Mouse (Mus musculus): ENCODE data around the gene Wdr81.

GRCm38 (mm10) chr11:75464417-75464816 is 9.9 kb upstream of the Wdr81 start:
- TF ChIP-seq CTCF (IDR thresholded peaks at IDR 0.05; ENCODE audit: low read depth, low read length) = no peak
- no peak for TF ChIP-seq POLR2A (IDR thresholded peaks at IDR 0.05; ENCODE audit: extremely low read depth, insufficient read depth, low read length)

All from liver, adult 2 months (tissue).